ENCODE assay signal across 11 mouse cellular contexts in genomic region chr14:76949388-76949787, GRCm38 (mm10).
DNase-seq lines count a peak whose midpoint lies in the region; ATAC-seq and TF ChIP-seq lines count a peak whose summit lies in the region.
"Had no signal": no experiment of that assay in that cellular context is flagged by ENCODE, and none has a peak within 500 bp of the region (broad histone marks: within the 10 kb centered on the region; RNA-seq: fewer than 3 reads in every experiment).

No protein-coding gene starts in this region.

- H3K9ac ChIP-seq in heart, embryonic 15.5 days: no peak overlapping the region
- H3K9ac ChIP-seq in lung, postnatal 0 days (replicated peaks; ENCODE audit: low read depth): no peak overlapping the region
- H3K9ac ChIP-seq: forebrain, embryonic 12.5 days; liver, embryonic 15.5 days had no signal

- H3K27ac ChIP-seq in heart, embryonic 15.5 days: peak overlapping the region; percentile 76
- H3K27ac ChIP-seq in lung, postnatal 0 days (ENCODE audit: low read length): peak overlapping the region; percentile 71
- H3K27ac ChIP-seq: forebrain, embryonic 12.5 days; liver, embryonic 15.5 days had no signal

- H3K4me2 ChIP-seq in heart, embryonic 15.5 days: no peak overlapping the region
- no peak overlapping the region for H3K4me2 ChIP-seq in lung, postnatal 0 days (replicated peaks; ENCODE audit: low read depth, low read length)
- H3K4me2 ChIP-seq: forebrain, embryonic 12.5 days; liver, embryonic 15.5 days had no signal

- H3K4me1 ChIP-seq in heart, embryonic 15.5 days (replicated peaks): peaks cover 30% of the 10 kb centered on the region
- peaks cover 11% of the 10 kb centered on the region; the same call in 1 of the 2 replicates for H3K4me1 ChIP-seq in lung, postnatal 0 days (ENCODE audit: insufficient read depth, low read depth, low read length)
- H3K4me1 ChIP-seq: forebrain, embryonic 12.5 days; liver, embryonic 15.5 days had no signal

- 65% methylated on average over 3 of the region's 3 CpGs for WGBS in heart, embryonic 15.5 days
- 66% methylated on average over 3 of the region's 3 CpGs for WGBS in lung, postnatal 0 days

- no peaks in the 10 kb centered on the region for H3K36me3 ChIP-seq in heart, embryonic 15.5 days
- H3K36me3 ChIP-seq in lung, postnatal 0 days (ENCODE audit: insufficient read depth, low read length): no peaks in the 10 kb centered on the region
- H3K36me3 ChIP-seq: forebrain, embryonic 12.5 days; liver, embryonic 15.5 days had no signal

- no peak overlapping the region for H3K4me3 ChIP-seq in heart, embryonic 15.5 days
- no peak overlapping the region for H3K4me3 ChIP-seq in lung, postnatal 0 days (ENCODE audit: low read depth, low read length)
- H3K4me3 ChIP-seq: forebrain, embryonic 12.5 days; liver, embryonic 15.5 days had no signal

- TF ChIP-seq CTCF in lung, postnatal 0 days (IDR thresholded peaks at IDR 0.05): no peak

- TF ChIP-seq EP300 in lung, postnatal 0 days (IDR thresholded peaks at IDR 0.05): no peak

- no peak for ATAC-seq in heart, embryonic 15.5 days (replicated peaks; ENCODE audit: insufficient number of reproducible peaks, insufficient read depth, low FRiP score, low read depth)
- ATAC-seq in lung, postnatal 0 days: no peak
- ATAC-seq: CD4-positive, CD25-positive, alpha-beta regulatory T cell, adult 4 months had no signal

- no peaks in the 10 kb centered on the region for H3K9me3 ChIP-seq in heart, embryonic 15.5 days (replicated peaks)
- no peaks in the 10 kb centered on the region for H3K9me3 ChIP-seq in lung, postnatal 0 days (ENCODE audit: low read length)
- H3K9me3 ChIP-seq: forebrain, embryonic 12.5 days; liver, embryonic 15.5 days had no signal

- H3K27me3 ChIP-seq in heart, embryonic 15.5 days: no peaks in the 10 kb centered on the region
- no peaks in the 10 kb centered on the region for H3K27me3 ChIP-seq in lung, postnatal 0 days (replicated peaks; ENCODE audit: insufficient read depth, low read length)
- H3K27me3 ChIP-seq: forebrain, embryonic 12.5 days; liver, embryonic 15.5 days had no signal

- no peak for DNase-seq in heart, postnatal 36 days
- DNase-seq in lung, postnatal 0 days (ENCODE audit: low spot score): no peak
- DNase-seq in lung, adult 18-20 months: no peak
- peak; percentile 46 to 58 for DNase-seq in heart, postnatal 10 days
- peak; percentile 16 for DNase-seq in retina, postnatal 1 day
- no peak for DNase-seq in ovary, adult 18-20 months (ENCODE audit: low spot score)
- no peak for DNase-seq in spleen, adult 12 weeks (ENCODE audit: low spot score)

- intact Hi-C loops in heart, postnatal 36 days (cut with DNase I): no loop called here
- intact Hi-C loops in heart, postnatal 10 days (cut with DNase I): no loop called here

Comparison
In these comparisons a context has a peak if more than half of its experiments do, and no peak if none do; other contexts are left out.
1. DNase-seq: peak in heart, postnatal 10 days (2 of 2) and retina, postnatal 1 day (single experiment); none in heart, postnatal 36 days (0 of 2), lung, postnatal 0 days (single experiment), lung, adult 18-20 months (0 of 2), ovary, adult 18-20 months (single experiment) and spleen, adult 12 weeks (single experiment).